Mouse (Mus musculus) brain, adult 10 weeks (tissue): ENCODE measurements around the gene Acot11. TPM values are rescaled to one million over a fixed set of nuclear protein-coding genes. Genes with fewer than 3 reads are reported as not detected.

Experiments used
- polyA plus RNA-seq: library from polyadenylated mRNA; stranded (reverse); fragments of 350-450 nt; fragmentation: Illumina TruSeq; extraction: RNeasy Lipid Tissue Mini Kit (QIAGEN cat#74804); gene quantifications from one replicate; pipeline ENCODE4 v1.2.3, GENCODE M21; 2015; ENCODE audit warnings: low read depth, low replicate concordance

The Acot11 gene
- polyA plus RNA-seq: 22.6 TPM

DNA sequence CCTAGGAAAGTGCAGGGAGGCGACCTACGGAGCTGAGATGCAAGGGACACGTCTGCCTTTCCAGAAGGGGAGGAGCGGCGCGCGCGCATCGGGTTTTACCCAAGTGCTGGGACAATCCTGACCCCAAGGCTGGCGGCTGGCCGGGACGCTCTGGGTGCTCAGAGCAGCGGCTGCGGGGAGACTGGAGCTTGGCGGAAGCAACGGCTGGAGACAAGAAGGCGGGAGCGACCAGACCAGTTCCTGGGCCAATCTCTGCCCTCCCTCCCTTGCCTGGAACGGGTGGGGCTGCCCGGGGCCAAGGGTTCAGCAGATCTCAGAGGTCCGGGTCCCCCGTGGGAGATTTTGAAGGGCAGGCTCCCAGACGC is at the start of gene Acot11:
Gene Acot11 (minus strand): TSS at position 89 of the 365 bp plus-strand sequence.

GRCm38 (mm10) chr4:106733636-106734035 is 71.2 kb downstream of the Acot11 start, which contains the start of gene Fam151a:
TSS of gene Fam151a (plus strand) at chr4:106733889.

GRCm38 (mm10) chr4:106730814-106731213 is 74.0 kb downstream of the Acot11 start, which contains the start of gene Mroh7:
TSS of gene Mroh7 (minus strand) at chr4:106730925.

Other genes starting within 250 kb of the Acot11 start
- 60.0 TPM for gene Dhcr24, start 244.0 kb downstream of the Acot11 start, polyA plus RNA-seq
- 0.48 TPM for gene Lexm, start 187.8 kb downstream of the Acot11 start, polyA plus RNA-seq
- gene Ttc22, start 182.6 kb downstream of the Acot11 start, polyA plus RNA-seq: 1.2 TPM
- 9.3 TPM for gene Pars2, start 153.9 kb downstream of the Acot11 start, polyA plus RNA-seq
- gene Ttc4, start 126.1 kb downstream of the Acot11 start, polyA plus RNA-seq: 80.4 TPM
- 5.3 TPM for gene Mroh7, start 74.1 kb downstream of the Acot11 start, polyA plus RNA-seq
- not detected for gene Fam151a, start 71.1 kb downstream of the Acot11 start, polyA plus RNA-seq
- 92.6 TPM for gene Ssbp3, start 105.7 kb upstream of the Acot11 start, polyA plus RNA-seq